Mouse (Mus musculus): ENCODE results near the gene Rplp1.

Rplp1 gene

GRCm38 (mm10) chr9:61873325-61873724, 41.0 kb downstream of the Rplp1 start:
- DNase-seq, result no peak

- no peak for DNase-seq
These were observed 41.9 kb downstream of the Rplp1 start for GRCm38 (mm10) chr9:61872246-61872941.

DNA sequence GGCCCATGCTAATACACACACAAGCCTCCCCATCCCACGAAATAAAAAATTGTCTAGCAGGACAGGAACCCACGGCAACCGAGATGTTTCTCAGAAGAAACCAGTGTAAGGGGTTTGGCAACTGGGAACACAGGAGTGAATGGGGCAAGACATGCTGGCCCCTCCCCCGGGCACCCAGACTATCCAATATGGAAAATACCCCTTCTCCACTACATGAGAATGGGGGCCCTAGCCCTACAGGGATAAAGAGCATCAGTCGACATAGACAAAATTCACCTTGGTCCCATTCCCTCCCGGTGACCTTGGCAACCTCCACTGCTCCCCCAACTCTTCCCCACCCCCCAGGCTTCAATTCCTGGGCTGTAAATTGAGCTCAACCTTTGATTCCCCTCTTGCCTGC, 42.5 kb downstream of the Rplp1 start:
- DNase-seq, result no peak

DNA sequence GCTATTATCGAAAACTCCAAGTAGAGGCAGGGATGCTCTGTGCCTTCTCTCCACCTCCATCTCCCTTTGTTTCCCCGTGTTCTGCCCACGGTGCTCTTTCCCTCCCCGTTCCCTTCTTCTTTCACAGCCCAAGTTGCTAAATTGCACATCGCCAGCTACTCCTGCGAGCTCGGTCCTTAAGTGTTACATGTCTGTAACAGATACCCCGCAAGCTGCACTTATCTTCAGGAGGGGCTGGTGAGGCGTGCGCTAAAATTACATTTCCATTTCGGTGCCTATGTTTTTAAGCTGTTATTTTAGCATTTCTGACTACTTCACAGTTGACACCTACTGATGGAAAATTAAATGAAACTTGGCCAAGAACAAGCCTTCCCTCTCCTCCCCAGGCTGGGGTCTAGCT, 46.7 kb downstream of the Rplp1 start:
- no peak for DNase-seq
